Mouse (Mus musculus) MEL (cell line): Measurements from ENCODE around the gene Arfip1.

Source experiments
- CTCF ChIP-seq, 3 experiments: IDR thresholded peaks in 2 of 3; conservative IDR thresholded peaks in 1 of 3; 2 replicates each; pipeline ENCODE4 v1.5.1; 2011 to 2012; ENCODE audit warnings: low read length in 3 of 3, low read depth in 2 of 3, mild to moderate bottlenecking in 2 of 3, improper control_type of control experiment in 1 of 3, inconsistent platforms in 1 of 3, mixed read lengths in 1 of 3, moderate library complexity in 1 of 3; ENCODE audit not compliant: control insufficient read depth in 1 of 3, insufficient read depth in 1 of 3, poor library complexity in 1 of 3, severe bottlenecking in 1 of 3
- EP300 ChIP-seq, 2 experiments: IDR thresholded peaks; 2 replicates each; pipeline ENCODE4 v1.6.1; 2011; ENCODE audit warnings: improper control_type of control experiment in 2 of 2, low read length in 2 of 2, low read depth in 1 of 2, mild to moderate bottlenecking in 1 of 2
- GATA1 ChIP-seq: IDR thresholded peaks from 2 replicates; pipeline ENCODE4 v1.6.1; 2011; ENCODE audit warnings: low read depth, low read length, improper control_type of control experiment
- KAT2A ChIP-seq: conservative IDR thresholded peaks from 2 replicates; pipeline ENCODE4 v1.6.1; 2012; ENCODE audit warnings: low read depth, low read length, improper control_type of control experiment, inconsistent platforms
- POLR2A ChIP-seq, 2 experiments: IDR thresholded peaks; 2 replicates each; pipeline ENCODE4 v1.6.1; 2011 to 2012; ENCODE audit warnings: low read length in 2 of 2, mild to moderate bottlenecking in 2 of 2, control low read depth in 1 of 2, improper control_type of control experiment in 1 of 2, low read depth in 1 of 2, moderate library complexity in 1 of 2; ENCODE audit not compliant: control insufficient read depth in 1 of 2, insufficient read depth in 1 of 2, poor library complexity in 1 of 2
- POLR2AphosphoS2 ChIP-seq: IDR thresholded peaks from 2 replicates; pipeline ENCODE4 v1.6.1; 2011; ENCODE audit warnings: low read length, improper control_type of control experiment
- SMC3 ChIP-seq: IDR thresholded peaks from 2 replicates; pipeline ENCODE4 v1.6.1; 2011; ENCODE audit warnings: low read depth, low read length, improper control_type of control experiment
- USF2 ChIP-seq, 2 experiments: IDR thresholded peaks; 2 replicates each; pipeline ENCODE4 v1.6.1; 2011 to 2012; ENCODE audit warnings: improper control_type of control experiment in 2 of 2, low read length in 2 of 2, borderline replicate concordance in 1 of 2, inconsistent platforms in 1 of 2, low read depth in 1 of 2, mild to moderate bottlenecking in 1 of 2; ENCODE audit not compliant: insufficient read depth in 1 of 2

DNA sequence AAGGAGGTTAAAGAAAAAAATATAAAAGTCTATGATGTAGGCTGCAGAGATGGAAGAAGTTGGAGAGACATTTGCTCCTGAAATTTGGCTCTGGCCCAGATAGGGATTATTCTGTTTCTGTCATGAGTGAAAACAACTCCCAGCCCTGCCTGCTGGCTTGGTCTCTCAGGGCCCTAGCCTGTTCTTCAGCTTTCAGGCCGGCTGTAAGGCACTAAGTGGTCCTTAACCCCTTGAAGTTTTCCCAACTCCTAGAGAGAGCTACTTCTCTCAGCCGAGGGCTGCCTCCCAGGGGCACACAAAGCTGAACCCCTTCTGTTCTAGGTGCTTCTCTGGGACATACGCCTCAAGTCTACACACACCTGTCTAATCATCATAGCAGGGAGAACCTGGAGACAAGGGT is 109.9 kb downstream of the Arfip1 start:
- TF ChIP-seq GATA1 (no peak), KAT2A (no peak), SMC3 (no peak), CTCF (IDR thresholded peaks at IDR 0.05 in 2 of 3, conservative IDR thresholded peaks at IDR 0.05 in 1 of 3; ENCODE audit: control insufficient read depth in 1 of 3, insufficient read depth in 1 of 3, low read depth in 2 of 3, low read length in 3 of 3, poor library complexity in 1 of 3, severe bottlenecking in 1 of 3) (no peak), USF2 (IDR thresholded peaks at IDR 0.05; ENCODE audit: borderline replicate concordance in 1 of 2, insufficient read depth in 1 of 2, low read depth in 1 of 2, low read length in 2 of 2) (no peak), POLR2AphosphoS2 (no peak), EP300 (IDR thresholded peaks at IDR 0.05; ENCODE audit: low read depth in 1 of 2, low read length in 2 of 2) (no peak), POLR2A (IDR thresholded peaks at IDR 0.05; ENCODE audit: control insufficient read depth in 1 of 2, insufficient read depth in 1 of 2, low read depth in 1 of 2, low read length in 2 of 2, poor library complexity in 1 of 2) (no peak)
